Mouse (Mus musculus) erythroblast, embryonic 14.5 days (primary cell): Measurements from ENCODE around the gene Veph1. TPM values are rescaled to one million over a fixed set of nuclear protein-coding genes. Genes with fewer than 3 reads are reported as not detected.

Source experiments
- H3K27me3 ChIP-seq: 2 replicates; pipeline ENCODE4 v1.6.1; 2012; ENCODE audit warnings: inconsistent platforms; ENCODE audit not compliant: control insufficient read depth
- H3K36me3 ChIP-seq: 2 replicates; pipeline ENCODE4 v1.6.1; 2012; ENCODE audit warnings: mild to moderate bottlenecking, inconsistent platforms; ENCODE audit not compliant: control insufficient read depth
- H3K4me1 ChIP-seq: 2 replicates; pipeline ENCODE4 v1.6.1; 2012; ENCODE audit warnings: inconsistent platforms; ENCODE audit not compliant: control insufficient read depth
- H3K4me3 ChIP-seq: replicated peaks from 2 replicates; pipeline ENCODE3; 2012; ENCODE audit warnings: moderate library complexity, mild to moderate bottlenecking, inconsistent platforms
- H3K9me3 ChIP-seq: 2 replicates; pipeline ENCODE4 v1.6.1; 2012; ENCODE audit warnings: low read length, inconsistent platforms, mixed read lengths; ENCODE audit not compliant: control insufficient read depth
- GATA1 ChIP-seq: IDR thresholded peaks from 2 replicates; pipeline ENCODE4 v1.6.1; 2012; ENCODE audit warnings: low read length, inconsistent platforms, mixed read lengths
- TAL1 ChIP-seq: IDR thresholded peaks from 3 replicates; pipeline ENCODE4 v1.6.1; 2012; ENCODE audit warnings: low read length, inconsistent platforms, mixed read lengths
- polyA plus RNA-seq: library from polyadenylated mRNA; stranded (reverse); fragments of >175 nt; gene quantifications from 2 replicates; pipeline ENCODE4 v1.2.3, GENCODE M21; 2012

Gene Veph1
- polyA plus RNA-seq, 1 experiment, result not detected

- no peaks in the 10 kb centered on the region for H3K36me3 ChIP-seq
- peaks cover 2% of the 10 kb centered on the region; the same call in 1 of the 2 replicates for H3K9me3 ChIP-seq
- no peak overlapping the region for H3K4me3 ChIP-seq
- TF ChIP-seq GATA1 (no peak), TAL1 (no peak)
- no peaks in the 10 kb centered on the region for H3K4me1 ChIP-seq
- H3K27me3 ChIP-seq, result no peaks in the 10 kb centered on the region
Observed at GRCm38 (mm10) chr3:66056912-66057311, 239.7 kb downstream of the Veph1 start.

- Histone ChIP-seq H3K4me1 (no peaks in the 10 kb centered on the region), H3K36me3 (no peaks in the 10 kb centered on the region), H3K9me3 (peaks cover 2% of the 10 kb centered on the region; the same call in 1 of the 2 replicates), H3K27me3 (no peaks in the 10 kb centered on the region), H3K4me3 (no peak overlapping the region)
- no peak for TF ChIP-seq GATA1
- no peak for TF ChIP-seq TAL1
Observed at GRCm38 (mm10) chr3:66055652-66056051, 241.0 kb downstream of the Veph1 start.

GRCm38 (mm10) chr3:66050092-66050886 lies 246.3 kb downstream of the Veph1 start:
- Histone ChIP-seq H3K27me3 (no peaks in the 10 kb centered on the region), H3K9me3 (no peaks in the 10 kb centered on the region), H3K36me3 (no peaks in the 10 kb centered on the region), H3K4me3 (no peak overlapping the region), H3K4me1 (no peaks in the 10 kb centered on the region)
- TF ChIP-seq GATA1 (no peak), TAL1 (no peak)

GRCm38 (mm10) chr3:66040857-66041494 lies 255.7 kb downstream of the Veph1 start:
- no peaks in the 10 kb centered on the region for H3K27me3 ChIP-seq
- TF ChIP-seq GATA1 (no peak), TAL1 (no peak)
- no peaks in the 10 kb centered on the region for H3K9me3 ChIP-seq
- H3K36me3 ChIP-seq, result no peaks in the 10 kb centered on the region
- no peak overlapping the region for H3K4me3 ChIP-seq
- no peaks in the 10 kb centered on the region for H3K4me1 ChIP-seq

GRCm38 (mm10) chr3:66035226-66035625 lies 261.4 kb downstream of the Veph1 start:
- Histone ChIP-seq H3K9me3 (no peaks in the 10 kb centered on the region), H3K4me1 (no peaks in the 10 kb centered on the region), H3K27me3 (no peaks in the 10 kb centered on the region), H3K36me3 (no peaks in the 10 kb centered on the region), H3K4me3 (no peak overlapping the region)
- TF ChIP-seq GATA1, result no peak
- TF ChIP-seq TAL1, result no peak

GRCm38 (mm10) chr3:66033346-66033745 lies 263.3 kb downstream of the Veph1 start:
- TF ChIP-seq TAL1 (no peak), GATA1 (no peak)
- no peaks in the 10 kb centered on the region for H3K36me3 ChIP-seq
- H3K9me3 ChIP-seq, result no peaks in the 10 kb centered on the region
- no peak overlapping the region for H3K4me3 ChIP-seq
- H3K27me3 ChIP-seq, result no peaks in the 10 kb centered on the region
- H3K4me1 ChIP-seq, result no peaks in the 10 kb centered on the region

- TF ChIP-seq TAL1, result no peak
- TF ChIP-seq GATA1, result no peak
- no peak overlapping the region for H3K4me3 ChIP-seq
- H3K36me3 ChIP-seq, result no peaks in the 10 kb centered on the region
- H3K9me3 ChIP-seq, result no peaks in the 10 kb centered on the region
- H3K4me1 ChIP-seq, result no peaks in the 10 kb centered on the region
- H3K27me3 ChIP-seq, result no peaks in the 10 kb centered on the region
Observed at GRCm38 (mm10) chr3:66025454-66025853, 271.2 kb downstream of the Veph1 start.

GRCm38 (mm10) chr3:66024220-66024792 lies 272.3 kb downstream of the Veph1 start:
- Histone ChIP-seq H3K36me3 (no peaks in the 10 kb centered on the region), H3K4me3 (no peak overlapping the region)
- TF ChIP-seq GATA1 (no peak), TAL1 (no peak)

GRCm38 (mm10) chr3:66019171-66019570 lies 277.5 kb downstream of the Veph1 start:
- H3K4me3 ChIP-seq, result no peak overlapping the region
- TF ChIP-seq TAL1 (no peak), GATA1 (no peak)
- no peaks in the 10 kb centered on the region for H3K27me3 ChIP-seq
- no peaks in the 10 kb centered on the region for H3K36me3 ChIP-seq
- no peaks in the 10 kb centered on the region for H3K4me1 ChIP-seq
- H3K9me3 ChIP-seq, result no peaks in the 10 kb centered on the region

More at GRCm38 (mm10) chr3:66024220-66024792, 272.3 kb downstream of the Veph1 start:
- no peaks in the 10 kb centered on the region for H3K27me3 ChIP-seq
- no peaks in the 10 kb centered on the region for H3K9me3 ChIP-seq
- H3K4me1 ChIP-seq, result no peaks in the 10 kb centered on the region
